Mouse (Mus musculus) urinary bladder, postnatal 25 days (tissue): ENCODE measurements around the gene Slc22a14.

ENCODE experiments used
- DNase-seq: peaks from one replicate; pipeline ENCODE4 v3.0.0; 2022; ENCODE audit warnings: low spot score

The Slc22a14 gene

GRCm38 (mm10) chr9:119142066-119142465, 223.3 kb downstream of the Slc22a14 start:
- no peak for DNase-seq

GRCm38 (mm10) chr9:119138836-119139235, 226.5 kb downstream of the Slc22a14 start:
- DNase-seq, result no peak

GRCm38 (mm10) chr9:119130692-119131091, 234.7 kb downstream of the Slc22a14 start:
- DNase-seq, result no peak

GRCm38 (mm10) chr9:119128436-119129181, 236.7 kb downstream of the Slc22a14 start:
- no peak for DNase-seq

- DNase-seq, result no peak
Observed at GRCm38 (mm10) chr9:119122596-119123369, 242.6 kb downstream of the Slc22a14 start.

- no peak for DNase-seq
Observed at GRCm38 (mm10) chr9:119120168-119120560, 245.2 kb downstream of the Slc22a14 start.
